Mouse (Mus musculus) induced T-regulatory cell, adult 2 months (primary cell): ENCODE data around the gene Pax7.

Experiments
- DNase-seq: peaks from one replicate; pipeline ENCODE4 v3.0.0-alpha.2; 2012; ENCODE audit warnings: low read depth

Pax7 gene

GRCm38 (mm10) chr4:139747190-139747936, 86.0 kb downstream of the Pax7 start:
- DNase-seq = no peak

GRCm38 (mm10) chr4:139746177-139746576, 87.2 kb downstream of the Pax7 start:
- DNase-seq = no peak

GRCm38 (mm10) chr4:139744765-139745395, 88.4 kb downstream of the Pax7 start:
- no peak for DNase-seq

- no peak for DNase-seq
Observed at GRCm38 (mm10) chr4:139743626-139744025, 89.7 kb downstream of the Pax7 start.

- no peak for DNase-seq
Observed at GRCm38 (mm10) chr4:139737035-139737434, 96.3 kb downstream of the Pax7 start.

- DNase-seq = no peak
Observed at GRCm38 (mm10) chr4:139727101-139727500, 106.2 kb downstream of the Pax7 start.

GRCm38 (mm10) chr4:139725421-139725820, 107.9 kb downstream of the Pax7 start:
- no peak for DNase-seq

- DNase-seq = no peak
Observed at GRCm38 (mm10) chr4:139724296-139724695, 109.0 kb downstream of the Pax7 start.

- no peak for DNase-seq
Observed at GRCm38 (mm10) chr4:139718978-139719377, 114.3 kb downstream of the Pax7 start.

GRCm38 (mm10) chr4:139716477-139717169, 116.7 kb downstream of the Pax7 start:
- DNase-seq = no peak

- no peak for DNase-seq
Observed at GRCm38 (mm10) chr4:139715241-139715932, 117.9 kb downstream of the Pax7 start.

- no peak for DNase-seq
Observed at GRCm38 (mm10) chr4:139710467-139711334, 122.6 kb downstream of the Pax7 start.

- no peak for DNase-seq
Observed at GRCm38 (mm10) chr4:139705986-139706385, 127.3 kb downstream of the Pax7 start.

- peak; percentile 31 for DNase-seq
Observed at GRCm38 (mm10) chr4:139703468-139703867, 129.9 kb downstream of the Pax7 start.

GRCm38 (mm10) chr4:139702914-139703313, 130.4 kb downstream of the Pax7 start:
- no peak for DNase-seq

- DNase-seq = no peak
Observed at GRCm38 (mm10) chr4:139698602-139699001, 134.7 kb downstream of the Pax7 start.

GRCm38 (mm10) chr4:139697755-139698154, 135.6 kb downstream of the Pax7 start:
- no peak for DNase-seq

- no peak for DNase-seq
Observed at GRCm38 (mm10) chr4:139693315-139693714, 140.0 kb downstream of the Pax7 start.

GRCm38 (mm10) chr4:139689627-139690269, 143.6 kb downstream of the Pax7 start:
- DNase-seq = no peak

GRCm38 (mm10) chr4:139688058-139688457, 145.3 kb downstream of the Pax7 start:
- no peak for DNase-seq
